Comparison of ENCODE assay signal across 15 mouse cellular contexts in the genomic region with DNA sequence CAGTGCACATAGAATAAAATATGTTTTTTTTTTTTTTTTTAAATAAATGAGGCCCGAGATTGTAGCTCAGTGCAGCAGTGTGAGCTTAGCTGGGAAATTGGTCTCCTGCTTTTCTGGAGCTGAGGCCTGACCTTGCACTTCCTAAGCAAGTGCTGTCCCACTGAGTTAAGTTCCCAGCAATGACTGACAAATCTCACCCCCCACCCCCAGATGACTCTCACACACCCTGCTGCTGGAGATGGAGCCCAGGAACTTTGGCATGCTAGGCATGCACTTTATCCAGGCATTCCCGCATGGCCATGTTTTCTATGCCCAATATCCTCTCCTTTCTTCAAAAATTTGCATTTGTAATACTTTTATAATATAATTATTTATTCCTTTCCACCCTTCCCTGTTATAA. TPM values are rescaled to one million over a fixed set of nuclear protein-coding genes. Genes with fewer than 3 reads are reported as not detected.
A peak's percentile ranks its signal among the peaks of the same experiment; 100 is the strongest.
DNase-seq lines count a peak whose midpoint lies in the region.
"Had no signal": no experiment of that assay in that cellular context is flagged by ENCODE, and none has a peak within 500 bp of the region (broad histone marks: within the 10 kb centered on the region; RNA-seq: fewer than 3 reads in every experiment).

No protein-coding gene starts in this region.

- intact Hi-C loops in heart, postnatal 25 days (cut with DNase I), result no loop called here

- DNase-seq in heart, adult 11 months, result peak; percentile 36
- no peak for DNase-seq in heart, postnatal 25 days (ENCODE audit: low spot score)
- DNase-seq in R1 (ENCODE audit: low read depth, low spot score) (peak; percentile 65), adipocyte (ENCODE audit: low spot score) (peak; percentile 42), liver (no peak)
- DNase-seq in cerebellum, postnatal 25 days, result no peak
- DNase-seq: adrenal gland, adult 2 months; adrenal gland, postnatal 10 days; adrenal gland, postnatal 25 days; cerebellum, adult 11 months; cerebellum, adult 18-20 months; cerebellum, adult 8-10 months; cerebellum, adult 9-11 months; cerebellum, postnatal 14 days; forebrain, postnatal 0 days had no signal

RNA-seq across cellular contexts. Expression of a gene that starts 14.8 kb away (rescaled TPM):
- 1 to 10 TPM; 5.4 to 7.9 TPM for total RNA-seq in heart, postnatal 25 days (2021)

Comparison
In these comparisons a context has a peak if more than half of its experiments do, and no peak if none do; other contexts are left out.
1. DNase-seq: peak in heart, adult 11 months (single experiment), R1 (single experiment) and adipocyte (single experiment); none in heart, postnatal 25 days (single experiment), liver (single experiment) and cerebellum, postnatal 25 days (0 of 2).